Mouse (Mus musculus) left cerebral cortex, adult 6 months (tissue): ENCODE results near the gene Ccrl2. TPM values are rescaled to one million over a fixed set of nuclear protein-coding genes. Genes with fewer than 3 reads are reported as not detected.

ENCODE experiments used
- long read RNA-seq, 2 experiments: library from polyadenylated mRNA; unstranded; transcript quantifications; one replicate each; pipeline ENCODE4 v2.0.0; 2019 to 2020
- polyA plus RNA-seq: library from polyadenylated mRNA; unstranded; fragments of <200 nt; fragmentation: Nextera tagmentation; gene quantifications from 2 replicates; pipeline ENCODE4 v1.2.3, GENCODE M21; 2021

The Ccrl2 gene
- 1.1 and 1.2 TPM in 2 replicates for polyA plus RNA-seq
- long read RNA-seq, experiment 1, transcript Ccrl2-201 (2 exons, 2,459 nt): major isoform, 5 of 7 reads
- long read RNA-seq, experiment 1, partial matches to known transcripts: 0 of 7 reads
- long read RNA-seq, experiment 1, other reads (novel, unspliced or antisense): 0 of 7 reads
- long read RNA-seq, experiment 2, partial matches to known transcripts: 0 of 1 reads
- long read RNA-seq, experiment 2, other reads (novel, unspliced or antisense): 0 of 1 reads

DNA sequence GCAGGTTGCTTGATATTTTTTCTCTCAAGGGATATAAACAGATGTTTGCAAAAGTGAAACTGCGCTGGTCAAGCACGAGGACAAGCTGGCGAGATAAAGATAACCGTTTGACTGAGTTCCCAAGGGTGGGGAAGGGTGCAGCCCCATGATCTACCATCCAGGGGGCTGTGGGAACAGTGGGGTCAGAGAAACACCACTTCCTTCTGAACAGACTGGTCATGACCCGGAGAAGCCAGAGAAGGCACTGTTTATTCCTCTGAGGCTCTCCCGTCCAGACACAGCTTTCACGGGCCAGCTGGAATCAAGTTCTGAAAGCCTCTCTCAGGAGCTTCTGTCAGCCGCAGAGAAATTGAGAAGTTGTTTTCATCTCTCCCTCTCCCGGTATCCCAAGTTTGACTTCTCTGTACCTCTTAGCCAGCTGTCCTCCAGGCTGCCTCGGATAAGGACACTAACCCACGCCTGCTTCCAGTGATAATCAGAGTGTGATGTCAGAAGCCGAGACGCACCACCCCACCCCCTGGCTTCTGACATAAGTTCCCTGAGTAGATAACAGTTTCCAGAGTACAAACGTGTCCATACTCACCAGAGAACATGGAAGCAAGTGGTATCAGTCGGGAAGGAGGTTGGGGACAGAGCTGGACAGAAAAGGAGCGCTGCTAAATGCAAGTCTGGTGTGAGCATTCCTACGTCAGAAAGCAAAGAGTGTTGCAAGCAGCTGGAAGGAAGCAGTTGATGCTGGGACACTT lies at the start of gene Ccrl2:
Gene Ccrl2 (minus strand): TSS at position 722 of the 746 bp plus-strand sequence.

DNA sequence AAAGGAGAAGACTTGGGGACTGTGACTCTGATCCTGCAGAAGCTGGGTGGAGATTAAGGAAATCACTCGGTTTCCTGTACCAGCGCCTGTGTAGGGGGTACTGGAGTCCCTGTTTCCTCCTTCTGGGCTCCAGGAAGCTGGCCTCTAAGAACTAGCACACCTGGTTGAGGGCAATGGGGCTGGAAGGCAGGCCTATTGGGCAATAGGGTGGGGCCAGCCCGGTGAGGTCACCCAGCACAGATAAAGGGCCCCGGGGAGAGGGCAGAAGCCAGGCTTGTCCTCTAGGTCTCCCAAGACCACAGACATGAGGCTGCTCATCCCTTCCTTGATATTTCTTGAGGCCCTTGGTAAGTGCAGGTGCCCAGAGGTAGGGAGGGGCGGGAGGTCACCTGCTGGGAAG lies 38.3 kb downstream of the Ccrl2 start, which contains the start of gene Ltf:
Gene Ltf (plus strand): TSS at position 250 of the 400 bp plus-strand sequence.

Other genes with a start within 250 kb of the Ccrl2 start
- not detected in 2 replicates for gene Prss44, start 243.5 kb downstream of the Ccrl2 start, polyA plus RNA-seq
- 0.13 and 0.20 TPM in 2 replicates for gene Prss43, start 230.8 kb downstream of the Ccrl2 start, polyA plus RNA-seq
- gene Prss45, start 222.9 kb downstream of the Ccrl2 start, polyA plus RNA-seq: 1.0 and 1.2 TPM in 2 replicates
- gene Prss46, start 213.0 kb downstream of the Ccrl2 start, polyA plus RNA-seq: not detected in 2 replicates
- gene Prss50, start 199.6 kb downstream of the Ccrl2 start, polyA plus RNA-seq: 2.4 and 2.7 TPM in 2 replicates
- 0.95 and 1.1 TPM in 2 replicates for gene Als2cl, start 177.6 kb downstream of the Ccrl2 start, polyA plus RNA-seq
- gene Tmie, start 177.4 kb downstream of the Ccrl2 start, polyA plus RNA-seq: 2.3 and 2.6 TPM in 2 replicates
- not detected in 2 replicates for gene Fam240a, start 140.7 kb downstream of the Ccrl2 start, polyA plus RNA-seq
- gene Tdgf1, start 111.4 kb downstream of the Ccrl2 start, polyA plus RNA-seq: 0.61 and 0.94 TPM in 2 replicates
- gene Lrrc2, start 106.0 kb downstream of the Ccrl2 start, polyA plus RNA-seq: 1.2 and 2.2 TPM in 2 replicates
- gene Rtp3, start 66.9 kb downstream of the Ccrl2 start, polyA plus RNA-seq: 0.15 TPM in 1 of 2 replicates, not detected in the other
- gene Ltf, start 38.2 kb downstream of the Ccrl2 start, polyA plus RNA-seq: not detected in 2 replicates
- gene Lrrfip2, start 60.1 kb upstream of the Ccrl2 start, polyA plus RNA-seq: 23.4 and 32.5 TPM in 2 replicates
- gene Mlh1, start 214.3 kb upstream of the Ccrl2 start, polyA plus RNA-seq: 5.7 and 6.9 TPM in 2 replicates
- gene Epm2aip1, start 214.4 kb upstream of the Ccrl2 start, polyA plus RNA-seq: 16.7 and 23.9 TPM in 2 replicates